Mouse (Mus musculus) cortical plate, adult 2 months (tissue): ENCODE measurements at regions not wholly inside any gene's neighbourhood (a gene's known extent, or its start where the extent isn't known, plus 50 kb on each side); places are given as distances from the start of the nearest gene placed in this dataset.

Experiments used
- CTCF ChIP-seq: fragments of 200-500 bp; IDR thresholded peaks from 2 replicates; pipeline ENCODE4 v1.5.1; 2011; ENCODE audit warnings: mild to moderate bottlenecking, control low read depth, low read length; ENCODE audit not compliant: insufficient read depth; ENCODE audit errors: extremely low read depth
- POLR2A ChIP-seq: fragments of 200-500 bp; IDR thresholded peaks from 2 replicates; pipeline ENCODE4 v1.6.1; 2011; ENCODE audit warnings: mild to moderate bottlenecking, low read length, control low read depth; ENCODE audit not compliant: insufficient read depth; ENCODE audit errors: extremely low read depth

DNA sequence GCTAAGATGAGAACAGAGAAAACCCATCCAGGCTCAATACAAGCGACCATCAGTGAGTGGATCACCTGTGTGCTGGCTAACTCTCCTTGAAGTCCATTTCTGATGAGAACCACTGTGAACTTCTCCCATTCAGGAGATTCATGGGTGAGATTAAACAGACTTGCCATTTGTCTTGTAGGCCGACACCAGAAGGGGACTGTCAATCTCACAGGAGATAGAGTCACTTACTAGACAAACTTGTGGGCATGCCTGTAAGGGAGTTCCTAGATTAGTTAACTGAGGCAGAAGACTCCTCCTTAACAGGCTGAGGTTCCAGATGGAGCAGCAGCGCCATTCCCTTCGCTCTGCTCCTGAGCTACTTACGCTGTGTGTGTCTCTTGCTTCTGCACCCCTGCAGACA lies 114.7 kb upstream of the Max start:
- no peak for TF ChIP-seq CTCF
- no peak for TF ChIP-seq POLR2A
